Mouse (Mus musculus): Measurements from ENCODE around the gene C1qbp.

GRCm38 (mm10) chr11:70964222-70964907, 18.5 kb downstream of the C1qbp start:
- TF ChIP-seq CTCF (IDR thresholded peaks at IDR 0.05; ENCODE audit: low read depth) (no peak), EP300 (IDR thresholded peaks at IDR 0.05; ENCODE audit: low read depth) (no peak)

Measured in liver, postnatal 0 days (tissue).